Mouse (Mus musculus) liver, adult 2 months (tissue): Measurements from ENCODE around the gene Hyal2. TPM values are rescaled to one million over a fixed set of nuclear protein-coding genes. Genes with fewer than 3 reads are reported as not detected.

ENCODE experiments used
- DNase-seq: peaks from one replicate; pipeline ENCODE4 v3.0.0-alpha.2; 2011; ENCODE audit warnings: low read depth, low spot score; ENCODE audit errors: extremely low read depth
- H3K27ac ChIP-seq: fragments of 200-500 bp; replicated peaks from 2 replicates; pipeline ENCODE4 v1.5.1; 2012; ENCODE audit warnings: low read depth, mild to moderate bottlenecking, control low read depth, inconsistent platforms, low read length; ENCODE audit not compliant: insufficient read depth
- H3K27me3 ChIP-seq: fragments of 200-500 bp; 2 replicates; pipeline ENCODE4 v1.6.1; 2012; ENCODE audit warnings: mild to moderate bottlenecking, moderate library complexity, low read length, inconsistent platforms; ENCODE audit not compliant: control insufficient read depth, insufficient read depth
- H3K36me3 ChIP-seq: fragments of 200-500 bp; 2 replicates; pipeline ENCODE4 v1.6.1; 2012; ENCODE audit warnings: low read length, inconsistent platforms; ENCODE audit not compliant: control insufficient read depth, insufficient read depth
- H3K4me1 ChIP-seq: fragments of 200-500 bp; 2 replicates; pipeline ENCODE4 v1.6.1; 2011; ENCODE audit warnings: low read length; ENCODE audit not compliant: control insufficient read depth, insufficient read depth
- H3K4me3 ChIP-seq: fragments of 200-500 bp; 2 replicates; pipeline ENCODE4 v1.5.1; 2011; ENCODE audit warnings: low read depth, mild to moderate bottlenecking, control low read depth, low read length, moderate library complexity; ENCODE audit not compliant: insufficient read depth
- H3K79me2 ChIP-seq: fragments of 200-500 bp; 2 replicates; pipeline ENCODE4 v1.6.1; 2012; ENCODE audit warnings: inconsistent platforms, mild to moderate bottlenecking, low read length, moderate library complexity; ENCODE audit not compliant: control insufficient read depth, insufficient read depth
- H3K9ac ChIP-seq: fragments of 200-500 bp; 2 replicates; pipeline ENCODE4 v1.6.1; 2012; ENCODE audit warnings: low read depth, mild to moderate bottlenecking, control low read depth, inconsistent platforms, low read length
- CTCF ChIP-seq: fragments of 200-500 bp; IDR thresholded peaks from 2 replicates; pipeline ENCODE4 v1.5.1; 2011; ENCODE audit warnings: low read depth, low read length, control low read depth
- POLR2A ChIP-seq: fragments of 200-500 bp; IDR thresholded peaks from 2 replicates; pipeline ENCODE4 v1.6.1; 2011; ENCODE audit warnings: low read length, control low read depth; ENCODE audit not compliant: insufficient read depth; ENCODE audit errors: extremely low read depth
- WGBS: fragments of 180-500 bp; shearing (Covaris S2); methylation state at CpG from one replicate; pipeline ENCODE4 v1.1.7; 2018; 5-methylcytosine and 5-hydroxymethylcytosine counted together
- polyA plus RNA-seq: library from polyadenylated mRNA; depleted of rRNA; stranded (reverse); fragments of >200 nt; gene quantifications from 2 replicates; pipeline ENCODE4 v1.2.3, GENCODE M21; 2012
- total RNA-seq: library from RNA; depleted of rRNA; stranded (reverse); fragments of >200 nt; gene quantifications from 2 replicates; pipeline ENCODE4 v1.2.3, GENCODE M21; 2014

The Hyal2 gene
- total and polyA plus RNA-seq, 2 experiments, result 38.4 to 64.1 TPM

DNA sequence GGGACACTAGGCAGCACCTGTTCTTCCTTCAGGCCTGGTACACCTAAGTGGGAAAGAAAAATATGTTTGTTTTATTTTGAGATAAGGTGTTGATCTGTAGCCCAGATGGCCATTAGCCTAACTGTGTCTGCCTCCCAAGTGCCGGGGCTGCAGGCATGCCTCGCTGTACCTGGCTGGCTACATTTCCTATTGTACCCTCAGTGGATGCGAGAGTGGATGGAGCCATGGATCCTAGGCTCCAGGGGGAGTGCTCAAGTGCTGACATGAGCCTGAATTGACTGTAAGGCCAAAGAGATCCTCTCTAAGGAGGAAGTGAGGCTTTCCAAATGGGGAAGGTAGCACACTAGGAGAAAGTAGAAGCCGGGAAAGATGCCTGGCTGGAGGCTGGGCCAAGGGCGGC is 19.8 kb upstream of the Hyal2 start:
- no peak for TF ChIP-seq CTCF
- TF ChIP-seq POLR2A, result no peak
- Histone ChIP-seq H3K4me1 (peaks cover 8% of the 10 kb centered on the region; the same call in 1 of the 2 replicates), H3K79me2 (no peaks in the 10 kb centered on the region), H3K27ac (no peak overlapping the region), H3K36me3 (no peaks in the 10 kb centered on the region), H3K9ac (no peak overlapping the region), H3K4me3 (no peak overlapping the region), H3K27me3 (no peaks in the 10 kb centered on the region)
- 82% methylated on average over 5 of the region's 5 CpGs for WGBS
- no peak for DNase-seq

DNA sequence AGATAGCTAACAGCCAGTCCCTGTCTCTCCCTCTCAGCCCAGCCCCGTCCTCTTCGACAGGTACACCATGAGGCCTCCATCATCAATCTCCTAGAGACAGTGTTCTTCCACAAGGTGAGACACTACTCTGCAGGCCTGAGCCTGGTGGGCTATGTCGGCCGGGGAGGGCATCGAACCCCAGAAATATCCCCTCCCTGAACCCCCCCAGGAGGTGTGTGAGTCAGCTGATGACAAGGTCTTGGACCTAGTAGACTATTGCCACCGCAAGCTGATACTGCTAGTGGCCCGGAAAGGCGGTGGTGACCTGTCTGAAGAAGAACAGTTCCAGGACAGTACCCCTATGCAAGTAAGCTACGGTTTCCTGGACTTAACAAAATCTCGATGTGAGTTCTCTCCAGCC is 18.9 kb upstream of the Hyal2 start:
- 91% methylated on average over 10 of the region's 10 CpGs for WGBS
- H3K4me1 ChIP-seq, result peaks cover 11% of the 10 kb centered on the region; the same call in 1 of the 2 replicates

GRCm38 (mm10) chr9:107549297-107550074 is 18.3 kb upstream of the Hyal2 start:
- H3K4me1 ChIP-seq, result peaks cover 13% of the 10 kb centered on the region; the same call in 1 of the 2 replicates
- 93% methylated on average over 20 of the region's 20 CpGs for WGBS

More for the DNA sequence above, 18.9 kb upstream of the Hyal2 start:
- H3K9ac ChIP-seq, result no peak overlapping the region
- H3K27me3 ChIP-seq, result no peaks in the 10 kb centered on the region
- no peak overlapping the region for H3K27ac ChIP-seq
- no peak overlapping the region for H3K4me3 ChIP-seq
- no peak for DNase-seq
- no peaks in the 10 kb centered on the region for H3K79me2 ChIP-seq
- TF ChIP-seq POLR2A (no peak), CTCF (no peak)
- H3K36me3 ChIP-seq, result no peaks in the 10 kb centered on the region

GRCm38 (mm10) chr9:107550491-107551116 is 17.1 kb upstream of the Hyal2 start:
- no peak for TF ChIP-seq CTCF
- no peak for TF ChIP-seq POLR2A
- no peak overlapping the region for H3K27ac ChIP-seq
- H3K4me3 ChIP-seq, result no peak overlapping the region
- H3K9ac ChIP-seq, result no peak overlapping the region
- DNase-seq, result peak; percentile 66
- H3K36me3 ChIP-seq, result no peaks in the 10 kb centered on the region
- no peaks in the 10 kb centered on the region for H3K79me2 ChIP-seq
- 39% methylated on average over 23 of the region's 23 CpGs for WGBS
- no peaks in the 10 kb centered on the region for H3K27me3 ChIP-seq
- peaks cover 15% of the 10 kb centered on the region; the same call in 1 of the 2 replicates for H3K4me1 ChIP-seq

More at GRCm38 (mm10) chr9:107549297-107550074, 18.3 kb upstream of the Hyal2 start:
- no peak for DNase-seq
- H3K27ac ChIP-seq, result no peak overlapping the region
- no peaks in the 10 kb centered on the region for H3K27me3 ChIP-seq
- H3K4me3 ChIP-seq, result no peak overlapping the region
- H3K9ac ChIP-seq, result no peak overlapping the region
- no peaks in the 10 kb centered on the region for H3K79me2 ChIP-seq
- no peak for TF ChIP-seq CTCF
- no peak for TF ChIP-seq POLR2A
- no peaks in the 10 kb centered on the region for H3K36me3 ChIP-seq

GRCm38 (mm10) chr9:107551117-107551889 is 16.4 kb upstream of the Hyal2 start, which contains the start of gene Rassf1:
Gene Rassf1 (plus strand): TSS chr9:107551555.
- peak; percentile 72 for DNase-seq
- Histone ChIP-seq H3K4me1 (peaks cover 17% of the 10 kb centered on the region; the same call in 1 of the 2 replicates), H3K79me2 (no peaks in the 10 kb centered on the region), H3K27me3 (no peaks in the 10 kb centered on the region), H3K27ac (no peak within 1 kb of the TSS), H3K4me3 (peak within 1 kb of the TSS; percentile 58; the same call in 1 of the 2 replicates), H3K9ac (peak within 1 kb of the TSS; percentile 59), H3K36me3 (no peaks in the 10 kb centered on the region)
- WGBS, result 5% methylated on average over 63 of the region's 63 CpGs
- TF ChIP-seq CTCF, result no peak
- TF ChIP-seq POLR2A, result 0 out of 2 replicates have a peak, but pooled peaks have one; percentile 8
